Mouse (Mus musculus): ENCODE results near the gene Ntf5. TPM values are rescaled to one million over a fixed set of nuclear protein-coding genes. Genes with fewer than 3 reads are reported as not detected.

Ntf5 gene
- polyA plus RNA-seq, 1 experiment from 2014 or later = 0.43 TPM

DNA sequence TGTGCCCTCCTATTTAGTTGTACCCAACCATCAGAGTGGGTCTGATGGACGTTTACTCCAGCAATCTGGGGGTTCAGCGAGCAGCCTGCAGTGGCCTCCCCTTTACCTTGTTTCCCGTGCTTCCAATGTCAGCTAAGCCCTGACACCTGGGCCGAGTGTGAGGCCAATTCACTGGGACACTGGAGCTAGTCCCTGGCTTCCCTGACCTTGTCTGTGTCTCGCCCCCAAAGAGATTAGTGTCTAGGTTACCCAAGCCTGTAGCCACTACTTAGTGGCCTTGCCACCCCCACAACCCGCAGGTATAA is 7.1 kb downstream of the Ntf5 start, which contains the start of gene Lhb:
TSS of gene Lhb (plus strand) at position 206 of the 305 bp plus-strand sequence.
- Histone ChIP-seq H3K9ac (replicated peaks) (no peak within 1 kb of the TSS), H3K4me2 (replicated peaks) (no peak within 1 kb of the TSS), H3K4me3 (no peak within 1 kb of the TSS), H3K36me3 (peaks cover 48% of the 10 kb centered on the region), H3K27ac (replicated peaks) (no peak within 1 kb of the TSS), H3K27me3 (peaks cover 64% of the 10 kb centered on the region), H3K4me1 (peaks cover 2% of the 10 kb centered on the region; the same call in 1 of the 2 replicates), H3K9me3 (no peaks in the 10 kb centered on the region)
- 61% methylated on average over 6 of the region's 6 CpGs for WGBS
- no peak for ATAC-seq (ENCODE audit: low FRiP score, low read depth)

DNA sequence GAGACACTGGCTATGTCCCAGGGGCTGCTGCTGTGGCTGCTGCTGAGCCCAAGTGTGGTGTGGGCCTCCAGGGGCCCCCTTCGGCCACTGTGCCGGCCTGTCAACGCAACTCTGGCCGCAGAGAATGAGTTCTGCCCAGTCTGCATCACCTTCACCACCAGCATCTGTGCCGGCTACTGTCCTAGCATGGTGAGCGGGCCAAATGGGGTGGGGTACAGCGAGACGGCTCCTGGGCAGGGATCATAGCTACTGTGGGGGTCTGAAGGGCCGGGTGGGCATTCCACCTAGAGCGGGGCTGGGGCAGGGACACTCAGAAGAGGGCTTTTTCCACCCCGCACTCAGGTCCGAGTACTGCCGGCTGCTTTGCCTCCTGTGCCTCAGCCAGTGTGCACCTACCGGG is 7.7 kb downstream of the Ntf5 start:
- WGBS = 82% methylated on average over 14 of the region's 14 CpGs
- H3K36me3 ChIP-seq = peaks cover 54% of the 10 kb centered on the region

DNA sequence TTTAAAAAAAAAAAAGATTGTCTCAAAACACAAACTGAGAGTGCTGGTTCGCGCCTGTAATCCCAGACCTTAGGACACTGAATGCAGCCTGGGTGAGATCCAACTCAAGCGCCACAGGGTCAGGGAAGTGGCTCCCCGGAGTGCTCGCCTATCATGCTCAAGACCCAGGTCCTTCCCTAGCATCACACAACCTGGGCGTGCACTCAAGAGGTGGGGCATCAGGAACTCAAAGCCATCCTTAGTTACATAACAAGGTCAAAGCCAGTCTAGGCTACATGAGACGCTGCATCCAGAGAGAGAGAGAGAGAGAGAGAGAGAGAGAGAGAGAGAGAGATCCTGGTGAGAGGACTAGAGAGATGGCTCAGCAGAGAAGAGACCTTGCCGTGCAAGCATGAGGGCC is 13.1 kb downstream of the Ntf5 start:
- no peak overlapping the region for H3K4me2 ChIP-seq (replicated peaks)
- ATAC-seq (ENCODE audit: low FRiP score, low read depth) = no peak
- peaks cover 93% of the 10 kb centered on the region for H3K36me3 ChIP-seq
- no peaks in the 10 kb centered on the region for H3K9me3 ChIP-seq
- H3K9ac ChIP-seq (replicated peaks) = no peak overlapping the region
- WGBS = 95% methylated on average over 8 of the region's 8 CpGs
- H3K27ac ChIP-seq (replicated peaks) = no peak overlapping the region
- H3K4me1 ChIP-seq = no peaks in the 10 kb centered on the region
- peaks cover 5% of the 10 kb centered on the region for H3K27me3 ChIP-seq
- no peak overlapping the region for H3K4me3 ChIP-seq

More for the DNA sequence above, 7.7 kb downstream of the Ntf5 start:
- no peak overlapping the region for H3K27ac ChIP-seq (replicated peaks)
- H3K27me3 ChIP-seq = peaks cover 57% of the 10 kb centered on the region
- no peak overlapping the region for H3K4me3 ChIP-seq
- H3K9ac ChIP-seq (replicated peaks) = no peak overlapping the region
- no peaks in the 10 kb centered on the region for H3K9me3 ChIP-seq
- ATAC-seq (ENCODE audit: low FRiP score, low read depth) = no peak
- H3K4me2 ChIP-seq (replicated peaks) = no peak overlapping the region
- no peaks in the 10 kb centered on the region for H3K4me1 ChIP-seq

DNA sequence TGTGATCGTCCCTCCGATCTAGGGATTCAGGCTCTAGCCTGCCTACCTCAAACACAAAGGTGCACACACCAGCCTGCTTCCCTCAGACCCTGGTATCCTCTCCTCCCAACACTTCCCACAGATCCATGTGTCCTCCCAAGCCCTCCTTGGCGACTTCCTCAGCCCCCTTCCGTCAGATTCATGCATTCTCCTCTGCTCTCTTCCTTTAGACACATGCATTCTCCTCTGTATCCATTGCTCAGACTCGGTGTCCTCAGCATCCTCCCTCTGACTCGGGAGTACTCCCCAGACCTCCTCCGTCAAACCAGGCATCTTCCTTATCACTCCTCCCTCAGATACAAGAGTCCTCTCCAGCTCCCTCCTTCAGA is 20.3 kb downstream of the Ntf5 start:
- peaks cover 33% of the 10 kb centered on the region for H3K36me3 ChIP-seq
- no peaks in the 10 kb centered on the region; the same call in 1 of the 2 replicates for H3K27me3 ChIP-seq
- peak overlapping the region; percentile 100 for H3K4me2 ChIP-seq (replicated peaks)
- no peak for ATAC-seq (ENCODE audit: low FRiP score, low read depth)
- H3K27ac ChIP-seq (replicated peaks) = peak overlapping the region; percentile 90
- peak overlapping the region; percentile 84 for H3K4me3 ChIP-seq
- peaks cover 41% of the 10 kb centered on the region for H3K4me1 ChIP-seq
- peak overlapping the region; percentile 91 for H3K9ac ChIP-seq (replicated peaks)
- no peaks in the 10 kb centered on the region for H3K9me3 ChIP-seq
- 2% methylated on average over 7 of the region's 7 CpGs for WGBS

DNA sequence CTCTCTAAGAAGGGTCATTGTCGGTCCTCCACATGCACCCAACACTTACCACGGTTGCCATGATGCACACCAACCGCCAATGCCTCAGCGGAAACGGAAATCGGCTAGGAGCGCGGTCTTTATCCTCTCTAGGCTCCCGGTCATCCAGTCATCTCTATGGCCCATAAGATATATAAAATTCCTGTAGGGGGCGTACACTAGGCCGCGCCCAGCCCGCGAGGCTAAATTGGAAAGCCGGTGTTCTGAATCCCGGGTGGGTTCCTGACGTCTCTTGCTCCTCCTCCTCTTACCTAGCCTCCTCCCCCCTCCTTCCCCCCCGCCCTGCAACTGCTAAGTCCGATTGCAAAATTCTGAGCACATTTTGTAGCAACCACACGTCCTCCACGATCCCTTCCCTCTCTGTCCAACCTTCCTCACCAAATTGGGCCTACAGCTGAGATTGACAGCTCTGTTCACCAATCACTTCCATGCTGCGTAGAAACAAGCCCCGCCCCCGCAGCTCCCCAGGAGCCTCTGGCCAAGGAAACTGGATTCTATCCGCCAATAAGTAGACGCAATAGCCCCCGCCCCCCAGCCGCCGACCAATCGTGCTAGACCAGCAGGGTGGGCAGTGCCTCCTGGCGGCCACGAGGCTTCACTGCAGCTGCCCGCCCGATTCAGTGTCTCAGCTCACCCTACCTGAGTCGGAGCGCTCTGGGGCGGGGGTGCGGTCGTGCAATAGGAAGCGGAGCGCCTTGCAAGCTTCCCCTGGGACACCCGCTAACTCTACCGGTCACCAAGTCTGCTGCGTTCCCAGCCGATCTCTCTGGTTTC is 20.9 kb downstream of the Ntf5 start, which contains the start of gene Gys1:
TSS of gene Gys1 (plus strand) at position 642 of the 813 bp plus-strand sequence.
- H3K36me3 ChIP-seq = peaks cover 29% of the 10 kb centered on the region
- peak within 1 kb of the TSS; percentile 100 for H3K4me2 ChIP-seq (replicated peaks)
- WGBS = under 1% methylated on average over 45 of the region's 45 CpGs
- H3K9ac ChIP-seq (replicated peaks) = peak within 1 kb of the TSS; percentile 91
- H3K4me3 ChIP-seq = peak within 1 kb of the TSS; percentile 84
- peak within 1 kb of the TSS; percentile 90 for H3K27ac ChIP-seq (replicated peaks)
- H3K4me1 ChIP-seq = peaks cover 41% of the 10 kb centered on the region
- no peaks in the 10 kb centered on the region for H3K9me3 ChIP-seq
- H3K27me3 ChIP-seq = no peaks in the 10 kb centered on the region; the same call in 1 of the 2 replicates
- peak; percentile 97 for ATAC-seq (ENCODE audit: low FRiP score, low read depth)

DNA sequence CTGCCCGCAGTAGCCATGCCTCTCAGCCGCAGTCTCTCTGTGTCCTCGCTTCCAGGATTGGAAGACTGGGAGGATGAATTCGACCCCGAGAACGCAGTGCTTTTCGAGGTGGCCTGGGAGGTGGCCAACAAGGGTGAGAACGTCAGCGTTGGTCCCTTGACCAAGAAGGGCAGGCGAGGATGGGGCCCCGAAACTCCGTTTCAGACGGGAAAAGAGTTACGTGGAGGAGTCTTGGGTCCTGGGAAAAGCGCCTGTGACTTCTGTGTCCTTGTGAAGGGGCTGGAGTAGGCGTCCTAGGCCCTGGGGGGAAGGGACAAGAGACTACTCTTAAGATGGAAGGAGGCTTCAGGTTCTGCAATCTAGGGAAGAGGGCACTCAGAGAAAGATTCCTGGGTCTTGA is 21.5 kb downstream of the Ntf5 start:
- Histone ChIP-seq H3K36me3 (peaks cover 29% of the 10 kb centered on the region), H3K27me3 (no peaks in the 10 kb centered on the region; the same call in 1 of the 2 replicates), H3K9me3 (no peaks in the 10 kb centered on the region), H3K4me2 (replicated peaks) (peak overlapping the region; percentile 73), H3K4me1 (peaks cover 41% of the 10 kb centered on the region), H3K9ac (replicated peaks) (peak overlapping the region; percentile 69), H3K4me3 (peak overlapping the region; percentile 84), H3K27ac (replicated peaks) (peak overlapping the region; percentile 26)
- 2% methylated on average over 16 of the region's 16 CpGs for WGBS
- no peak for ATAC-seq (ENCODE audit: low FRiP score, low read depth)

DNA sequence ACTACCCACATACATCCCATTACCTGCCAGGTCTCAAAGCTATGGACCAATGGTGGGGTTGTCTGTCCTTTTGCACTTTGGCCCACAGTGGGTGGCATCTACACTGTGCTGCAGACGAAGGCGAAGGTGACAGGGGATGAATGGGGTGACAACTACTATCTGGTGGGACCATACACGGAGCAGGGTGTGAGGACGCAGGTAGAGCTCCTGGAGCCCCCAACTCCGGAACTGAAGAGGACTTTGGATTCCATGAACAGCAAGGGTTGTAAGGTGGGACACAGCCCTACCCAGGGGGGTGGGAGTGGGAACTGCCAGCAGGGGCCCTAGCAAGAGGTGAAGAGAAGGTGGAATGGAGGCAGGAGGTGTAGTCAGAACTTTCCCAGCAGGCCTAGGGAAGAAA is 22.9 kb downstream of the Ntf5 start:
- Histone ChIP-seq H3K27ac (replicated peaks) (no peak overlapping the region), H3K4me2 (replicated peaks) (no peak overlapping the region), H3K27me3 (no peaks in the 10 kb centered on the region; the same call in 1 of the 2 replicates), H3K9ac (replicated peaks) (0 out of 2 replicates have a peak overlapping the region, but pooled peaks have one; percentile 69), H3K4me3 (no peak overlapping the region), H3K4me1 (peaks cover 41% of the 10 kb centered on the region), H3K36me3 (peaks cover 29% of the 10 kb centered on the region), H3K9me3 (no peaks in the 10 kb centered on the region)
- no peak for ATAC-seq (ENCODE audit: low FRiP score, low read depth)
- WGBS = 91% methylated on average over 5 of the region's 5 CpGs

DNA sequence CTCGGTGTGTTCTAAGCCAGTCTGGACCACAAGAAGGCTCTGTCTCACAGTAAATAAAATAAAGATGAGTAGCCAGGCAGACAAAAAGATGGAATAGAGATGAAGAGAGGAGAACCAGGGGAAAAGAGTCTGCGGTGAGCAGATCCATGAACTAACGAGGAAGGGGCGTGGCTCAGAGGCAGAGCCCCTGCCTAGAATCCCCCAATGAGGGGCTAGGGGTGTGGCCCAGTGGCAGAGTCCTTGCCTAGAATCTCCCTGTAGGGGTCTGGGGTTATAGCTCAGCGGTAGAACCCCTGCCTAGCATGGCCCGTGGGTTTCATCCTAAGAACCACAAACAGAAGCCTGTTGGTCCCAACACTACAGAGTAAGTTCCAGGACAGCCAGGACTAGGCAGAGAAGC is 23.6 kb downstream of the Ntf5 start:
- no peak overlapping the region for H3K27ac ChIP-seq (replicated peaks)
- H3K4me2 ChIP-seq (replicated peaks) = no peak overlapping the region
- H3K27me3 ChIP-seq = no peaks in the 10 kb centered on the region; the same call in 1 of the 2 replicates
- ATAC-seq (ENCODE audit: low FRiP score, low read depth) = no peak
- H3K4me3 ChIP-seq = no peak overlapping the region
- H3K9me3 ChIP-seq = no peaks in the 10 kb centered on the region
- H3K36me3 ChIP-seq = peaks cover 30% of the 10 kb centered on the region
- H3K4me1 ChIP-seq = peaks cover 41% of the 10 kb centered on the region
- 34% methylated on average over 6 of the region's 6 CpGs for WGBS
- peak overlapping the region; percentile 28; the same call in 1 of the 2 replicates for H3K9ac ChIP-seq (replicated peaks)

DNA sequence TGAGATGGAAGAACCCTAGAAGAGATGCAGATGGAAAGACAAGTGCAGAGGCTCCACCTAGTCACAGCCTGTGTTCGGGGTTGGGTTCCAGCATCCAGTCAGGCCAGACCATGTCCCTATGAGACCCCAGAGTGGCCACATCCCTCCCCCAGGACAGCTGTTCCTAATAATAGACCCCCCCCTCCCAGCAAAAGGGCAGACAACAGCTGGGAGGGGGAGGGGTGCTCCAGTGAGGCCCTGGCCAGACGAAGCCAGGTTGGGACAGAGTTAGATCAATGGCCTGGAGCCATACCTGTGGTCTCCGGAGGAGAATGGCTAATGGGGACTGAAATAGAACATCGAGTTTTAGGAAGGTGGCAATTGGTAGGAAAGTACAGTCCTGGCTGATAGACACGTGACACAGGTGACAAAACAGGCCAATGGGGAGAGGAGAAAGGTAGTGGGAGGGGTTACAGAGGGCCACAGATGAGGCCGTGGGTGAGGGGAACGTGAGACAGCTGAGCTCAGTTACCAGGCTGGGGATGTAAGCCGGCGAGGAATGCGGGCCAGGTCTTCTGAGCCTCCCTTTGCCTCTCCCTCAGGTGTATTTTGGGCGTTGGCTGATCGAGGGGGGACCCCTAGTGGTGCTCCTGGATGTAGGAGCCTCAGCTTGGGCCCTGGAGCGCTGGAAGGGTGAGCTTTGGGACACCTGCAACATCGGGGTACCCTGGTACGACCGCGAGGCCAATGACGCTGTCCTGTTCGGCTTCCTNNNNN is 24.2 kb downstream of the Ntf5 start, which contains the start of gene Ruvbl2:
TSS of gene Ruvbl2 (minus strand) at position 576 of the 756 bp plus-strand sequence.
- peaks cover 25% of the 10 kb centered on the region for H3K36me3 ChIP-seq
- ATAC-seq (ENCODE audit: low FRiP score, low read depth) = no peak
- no peak within 1 kb of the TSS for H3K4me3 ChIP-seq
- H3K9me3 ChIP-seq = no peaks in the 10 kb centered on the region
- H3K4me1 ChIP-seq = peaks cover 39% of the 10 kb centered on the region
- 0 out of 2 replicates have a peak within 1 kb of the TSS, but pooled peaks have one; percentile 6 for H3K4me2 ChIP-seq (replicated peaks)
- H3K27me3 ChIP-seq = no peaks in the 10 kb centered on the region; the same call in 1 of the 2 replicates
- WGBS = 18% methylated on average over 19 of the region's 19 CpGs
- peak within 1 kb of the TSS; percentile 28; the same call in 1 of the 2 replicates for H3K9ac ChIP-seq (replicated peaks)
- H3K27ac ChIP-seq (replicated peaks) = no peak within 1 kb of the TSS

DNA sequence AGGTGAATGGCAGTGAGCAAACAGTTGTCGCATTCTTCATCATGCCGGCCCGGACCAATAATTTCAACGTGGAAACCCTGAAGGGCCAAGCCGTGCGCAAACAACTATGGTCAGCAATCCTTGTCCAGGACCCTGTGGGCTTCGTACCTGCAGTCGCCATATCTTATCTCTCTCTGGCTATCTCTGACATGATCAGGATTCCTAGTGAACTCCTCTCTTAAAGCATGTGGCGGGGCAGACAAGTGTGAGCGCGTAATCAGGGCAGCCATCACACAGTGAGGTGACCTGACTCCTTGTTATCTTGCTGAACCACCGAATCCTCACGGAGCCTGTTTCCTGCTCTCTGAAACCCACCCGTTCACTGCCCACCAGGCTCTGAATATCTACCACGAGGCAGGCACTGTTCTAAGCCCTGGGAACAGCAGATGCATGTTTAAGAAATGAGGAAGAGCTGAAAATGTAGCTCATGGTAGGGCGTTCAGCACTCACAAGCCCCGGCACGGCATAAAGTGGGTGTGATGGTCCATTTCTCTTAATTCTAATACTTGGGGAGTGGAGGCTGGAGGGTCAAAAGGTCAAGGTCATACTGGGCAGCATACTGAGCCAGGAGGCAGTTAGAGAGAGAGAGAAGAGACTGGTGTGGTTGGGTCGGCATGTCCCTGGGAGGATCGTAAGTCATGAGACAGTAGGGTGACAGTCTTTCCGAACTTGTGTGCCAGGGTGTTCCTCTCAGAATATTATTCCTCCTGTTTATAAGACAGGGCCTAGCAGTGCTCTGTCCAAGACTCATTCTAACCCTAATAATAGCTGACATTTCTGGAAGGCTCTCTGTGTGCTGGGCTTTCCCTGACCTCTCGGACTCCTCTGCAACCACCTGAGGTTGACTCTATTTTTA is 30.3 kb downstream of the Ntf5 start:
- H3K27ac ChIP-seq (replicated peaks) = no peak overlapping the region
- WGBS = 92% methylated on average over 22 of the region's 22 CpGs
- H3K9me3 ChIP-seq = no peaks in the 10 kb centered on the region
- ATAC-seq (ENCODE audit: low FRiP score, low read depth) = no peak
- H3K9ac ChIP-seq (replicated peaks) = no peak overlapping the region
- no peak overlapping the region for H3K4me2 ChIP-seq (replicated peaks)
- H3K27me3 ChIP-seq = no peaks in the 10 kb centered on the region
- H3K4me3 ChIP-seq = no peak overlapping the region
- no peaks in the 10 kb centered on the region for H3K4me1 ChIP-seq
- peaks cover 64% of the 10 kb centered on the region for H3K36me3 ChIP-seq

DNA sequence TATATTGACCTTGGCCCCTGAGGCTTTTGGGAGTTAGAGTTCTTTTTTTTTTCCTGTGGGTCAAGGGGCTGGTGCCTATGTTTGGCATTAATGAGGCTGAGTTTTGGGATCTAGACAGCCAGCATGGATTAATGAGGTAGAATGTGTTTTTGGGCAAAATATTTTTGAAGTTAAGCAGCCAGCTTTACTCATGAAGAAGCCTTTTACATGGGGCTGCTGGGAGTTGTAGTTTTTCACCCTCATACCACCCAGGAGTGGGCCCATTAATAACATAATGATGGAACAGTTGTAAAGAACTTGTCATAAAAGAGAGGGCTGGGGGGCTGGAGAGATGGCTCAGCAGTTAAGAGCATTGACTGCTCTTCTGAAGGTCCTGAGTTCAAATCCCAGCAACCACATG is 33.1 kb downstream of the Ntf5 start:
- no peak for ATAC-seq (ENCODE audit: low FRiP score, low read depth)
- H3K27me3 ChIP-seq = no peaks in the 10 kb centered on the region
- no peaks in the 10 kb centered on the region for H3K4me1 ChIP-seq
- no peak overlapping the region for H3K4me3 ChIP-seq
- no peak overlapping the region for H3K4me2 ChIP-seq (replicated peaks)
- no peaks in the 10 kb centered on the region for H3K9me3 ChIP-seq
- no peak overlapping the region for H3K27ac ChIP-seq (replicated peaks)
- H3K9ac ChIP-seq (replicated peaks) = no peak overlapping the region
- H3K36me3 ChIP-seq = peaks cover 51% of the 10 kb centered on the region
